Mouse (Mus musculus) lung, embryonic 15.5 days (tissue): ENCODE data around the gene Apoa2. TPM values are rescaled to one million over a fixed set of nuclear protein-coding genes. Genes with fewer than 3 reads are reported as not detected.

Experiments used
- ATAC-seq: fragments of 200-750 bp; cut with Nextera tagmentation; 2 replicates; pipeline ENCODE4 v1.8.0; 2017; ENCODE audit warnings: moderate number of reproducible peaks, borderline replicate concordance; ENCODE audit not compliant: low FRiP score, low TSS enrichment; ENCODE audit errors: extremely low read depth
- H3K27ac ChIP-seq: fragments of 300-500 bp; sonication (generic); 2 replicates; pipeline ENCODE4 v1.5.1; 2015; ENCODE audit warnings: moderate library complexity, mild to moderate bottlenecking, inconsistent platforms
- H3K27me3 ChIP-seq: fragments of 300-500 bp; sonication (generic); 2 replicates; pipeline ENCODE4 v1.6.1; 2015; ENCODE audit warnings: inconsistent platforms
- H3K36me3 ChIP-seq: fragments of 300-500 bp; sonication (generic); 2 replicates; pipeline ENCODE4 v1.6.1; 2015; ENCODE audit warnings: inconsistent platforms
- H3K4me1 ChIP-seq: fragments of 300-500 bp; sonication (generic); 2 replicates; pipeline ENCODE4 v1.6.1; 2015; ENCODE audit warnings: inconsistent platforms
- H3K4me2 ChIP-seq: fragments of 300-500 bp; sonication (generic); 2 replicates; pipeline ENCODE4 v1.6.1; 2015; ENCODE audit warnings: inconsistent platforms, mild to moderate bottlenecking, moderate library complexity
- H3K4me3 ChIP-seq: fragments of 300-500 bp; sonication (generic); 2 replicates; pipeline ENCODE4 v1.5.1; 2015; ENCODE audit warnings: mild to moderate bottlenecking, inconsistent platforms
- H3K9ac ChIP-seq: fragments of 300-500 bp; sonication (generic); 2 replicates; pipeline ENCODE4 v1.6.1; 2015; ENCODE audit warnings: inconsistent platforms
- H3K9me3 ChIP-seq: fragments of 300-500 bp; sonication (generic); 2 replicates; pipeline ENCODE4 v1.6.1; 2016; ENCODE audit warnings: inconsistent platforms
- WGBS: fragments of 180-500 bp; shearing (Covaris S2); methylation state at CpG from one replicate; pipeline ENCODE4 v1.1.7; 2015; 5-methylcytosine and 5-hydroxymethylcytosine counted together
- polyA plus RNA-seq: library from polyadenylated mRNA; unstranded; fragments of >200 nt; fragmentation: Nextera tagmentation; extraction: Ambion mirVana; gene quantifications from 2 replicates; pipeline ENCODE4 v1.2.1, GENCODE M21; 2015

Gene Apoa2
- polyA plus RNA-seq, 1 experiment from 2014 or later = 9.5 TPM

GRCm38 (mm10) chr1:171245353-171245752 lies 20.5 kb downstream of the Apoa2 start:
- Histone ChIP-seq H3K9ac (no peak overlapping the region), H3K9me3 (no peaks in the 10 kb centered on the region), H3K27me3 (no peaks in the 10 kb centered on the region), H3K4me1 (peaks cover 41% of the 10 kb centered on the region), H3K27ac (no peak overlapping the region), H3K4me2 (0 out of 2 replicates have a peak overlapping the region, but pooled peaks have one; percentile 75), H3K36me3 (peaks cover 42% of the 10 kb centered on the region), H3K4me3 (no peak overlapping the region)
- WGBS = 76% methylated on average over 8 of the region's 8 CpGs
- ATAC-seq = no peak

- Histone ChIP-seq H3K9me3 (no peaks in the 10 kb centered on the region), H3K27ac (peak overlapping the region; percentile 96), H3K4me2 (peak overlapping the region; percentile 75), H3K36me3 (peaks cover 27% of the 10 kb centered on the region; the same call in 1 of the 2 replicates), H3K27me3 (0 out of 2 replicates have a peak, but pooled peaks cover 4% of the 10 kb centered on the region), H3K4me1 (peaks cover 56% of the 10 kb centered on the region), H3K4me3 (peak overlapping the region; percentile 84), H3K9ac (peak overlapping the region; percentile 85)
- ATAC-seq = peak; percentile 86
- under 1% methylated on average over 41 of the region's 41 CpGs for WGBS
Observed at GRCm38 (mm10) chr1:171246709-171247452, 22.0 kb downstream of the Apoa2 start.

GRCm38 (mm10) chr1:171247453-171247841 lies 22.6 kb downstream of the Apoa2 start:
- WGBS = 7% methylated on average over 13 of the region's 13 CpGs
- no peaks in the 10 kb centered on the region for H3K9me3 ChIP-seq

GRCm38 (mm10) chr1:171247916-171248315 lies 23.1 kb downstream of the Apoa2 start:
- H3K27ac ChIP-seq = peak overlapping the region; percentile 96
- peak overlapping the region; percentile 71 for H3K4me2 ChIP-seq
- no peak for ATAC-seq
- H3K27me3 ChIP-seq = 0 out of 2 replicates have a peak, but pooled peaks cover 4% of the 10 kb centered on the region
- 0 out of 2 replicates have a peak overlapping the region, but pooled peaks have one; percentile 48 for H3K9ac ChIP-seq
- H3K9me3 ChIP-seq = no peaks in the 10 kb centered on the region
- 28% methylated on average over 4 of the region's 4 CpGs for WGBS
- H3K4me1 ChIP-seq = peaks cover 66% of the 10 kb centered on the region
- H3K36me3 ChIP-seq = peaks cover 19% of the 10 kb centered on the region; the same call in 1 of the 2 replicates
- H3K4me3 ChIP-seq = peak overlapping the region; percentile 84

More at GRCm38 (mm10) chr1:171247453-171247841, 22.6 kb downstream of the Apoa2 start:
- H3K27ac ChIP-seq = peak overlapping the region; percentile 96
- H3K36me3 ChIP-seq = peaks cover 24% of the 10 kb centered on the region; the same call in 1 of the 2 replicates
- peak overlapping the region; percentile 71 for H3K4me2 ChIP-seq
- peak overlapping the region; percentile 48 for H3K9ac ChIP-seq
- H3K4me1 ChIP-seq = peaks cover 61% of the 10 kb centered on the region
- ATAC-seq = 0 out of 2 replicates have a peak, but pooled peaks have one; percentile 6
- H3K4me3 ChIP-seq = peak overlapping the region; percentile 84
- 0 out of 2 replicates have a peak, but pooled peaks cover 4% of the 10 kb centered on the region for H3K27me3 ChIP-seq

GRCm38 (mm10) chr1:171248386-171249226 lies 23.8 kb downstream of the Apoa2 start:
- peaks cover 66% of the 10 kb centered on the region for H3K4me1 ChIP-seq
- no peak; the same call in 1 of the 2 replicates for ATAC-seq
- no peak overlapping the region for H3K4me3 ChIP-seq
- 57% methylated on average over 3 of the region's 3 CpGs for WGBS
- peak overlapping the region; percentile 23 for H3K4me2 ChIP-seq
- H3K9ac ChIP-seq = no peak overlapping the region
- peak overlapping the region; percentile 96 for H3K27ac ChIP-seq
- H3K9me3 ChIP-seq = no peaks in the 10 kb centered on the region
- H3K27me3 ChIP-seq = 0 out of 2 replicates have a peak, but pooled peaks cover 4% of the 10 kb centered on the region
- peaks cover 12% of the 10 kb centered on the region; the same call in 1 of the 2 replicates for H3K36me3 ChIP-seq

- Histone ChIP-seq H3K4me1 (peaks cover 66% of the 10 kb centered on the region), H3K4me2 (peak within 1 kb of the TSS; percentile 63), H3K9me3 (no peaks in the 10 kb centered on the region), H3K9ac (peak within 1 kb of the TSS; percentile 29), H3K27me3 (0 out of 2 replicates have a peak, but pooled peaks cover 4% of the 10 kb centered on the region), H3K36me3 (peaks cover 1% of the 10 kb centered on the region; the same call in 1 of the 2 replicates), H3K4me3 (peak within 1 kb of the TSS; percentile 33), H3K27ac (peak within 1 kb of the TSS; percentile 96)
- WGBS = 13% methylated on average over 5 of the region's 5 CpGs
- ATAC-seq = peak; percentile 32; the same call in 1 of the 2 replicates
Observed at GRCm38 (mm10) chr1:171249913-171250600, 25.2 kb downstream of the Apoa2 start, which contains the start of gene Adamts4. Gene Adamts4 (plus strand): TSS chr1:171250421.

- peak within 1 kb of the TSS; percentile 29 for H3K9ac ChIP-seq
- H3K36me3 ChIP-seq = no peaks in the 10 kb centered on the region
- peak within 1 kb of the TSS; percentile 63 for H3K4me2 ChIP-seq
- no peak for ATAC-seq
- no peaks in the 10 kb centered on the region for H3K9me3 ChIP-seq
- peaks cover 58% of the 10 kb centered on the region for H3K4me1 ChIP-seq
- 0 out of 2 replicates have a peak, but pooled peaks cover 4% of the 10 kb centered on the region for H3K27me3 ChIP-seq
- WGBS = 22% methylated on average over 26 of the region's 26 CpGs
- peak within 1 kb of the TSS; percentile 96 for H3K27ac ChIP-seq
- H3K4me3 ChIP-seq = peak within 1 kb of the TSS; percentile 33
Observed at GRCm38 (mm10) chr1:171250680-171251593, 26.1 kb downstream of the Apoa2 start, which contains the start of gene Ndufs2. Gene Ndufs2 (minus strand): TSS chr1:171251388.

GRCm38 (mm10) chr1:171251594-171252324 lies 26.9 kb downstream of the Apoa2 start:
- H3K9ac ChIP-seq = peak overlapping the region; percentile 29
- H3K27me3 ChIP-seq = 0 out of 2 replicates have a peak, but pooled peaks cover 4% of the 10 kb centered on the region
- peak overlapping the region; percentile 63 for H3K4me2 ChIP-seq
- peak overlapping the region; percentile 33 for H3K4me3 ChIP-seq
- no peaks in the 10 kb centered on the region for H3K36me3 ChIP-seq
- WGBS = 10% methylated on average over 13 of the region's 13 CpGs
- ATAC-seq = peak; percentile 11; the same call in 1 of the 2 replicates
- no peaks in the 10 kb centered on the region for H3K9me3 ChIP-seq
- peak overlapping the region; percentile 96 for H3K27ac ChIP-seq
- peaks cover 52% of the 10 kb centered on the region for H3K4me1 ChIP-seq

- 51% methylated on average over 17 of the region's 17 CpGs for WGBS
- Histone ChIP-seq H3K4me2 (peak overlapping the region; percentile 63), H3K4me1 (peaks cover 50% of the 10 kb centered on the region), H3K27ac (peak overlapping the region; percentile 96), H3K4me3 (peak overlapping the region; percentile 33; the same call in 1 of the 2 replicates), H3K36me3 (no peaks in the 10 kb centered on the region), H3K9ac (peak overlapping the region; percentile 29), H3K27me3 (0 out of 2 replicates have a peak, but pooled peaks cover 4% of the 10 kb centered on the region), H3K9me3 (no peaks in the 10 kb centered on the region)
- ATAC-seq = no peak
Observed at GRCm38 (mm10) chr1:171252415-171252814, 27.6 kb downstream of the Apoa2 start.
